Mouse (Mus musculus): Measurements from ENCODE around the gene Atxn1.

Gene Atxn1

GRCm38 (mm10) chr13:45628341-45628740 lies 336.5 kb downstream of the Atxn1 start:
- no peak for DNase-seq (ENCODE audit: low spot score)

- no peak for DNase-seq (ENCODE audit: low spot score)
These were observed 337.5 kb downstream of the Atxn1 start for GRCm38 (mm10) chr13:45627206-45627751.

- no peak for DNase-seq (ENCODE audit: low spot score)
These were observed 339.1 kb downstream of the Atxn1 start for GRCm38 (mm10) chr13:45625740-45626139.

- no peak for DNase-seq (ENCODE audit: low spot score)
These were observed 341.0 kb downstream of the Atxn1 start for GRCm38 (mm10) chr13:45623846-45624245.

DNA sequence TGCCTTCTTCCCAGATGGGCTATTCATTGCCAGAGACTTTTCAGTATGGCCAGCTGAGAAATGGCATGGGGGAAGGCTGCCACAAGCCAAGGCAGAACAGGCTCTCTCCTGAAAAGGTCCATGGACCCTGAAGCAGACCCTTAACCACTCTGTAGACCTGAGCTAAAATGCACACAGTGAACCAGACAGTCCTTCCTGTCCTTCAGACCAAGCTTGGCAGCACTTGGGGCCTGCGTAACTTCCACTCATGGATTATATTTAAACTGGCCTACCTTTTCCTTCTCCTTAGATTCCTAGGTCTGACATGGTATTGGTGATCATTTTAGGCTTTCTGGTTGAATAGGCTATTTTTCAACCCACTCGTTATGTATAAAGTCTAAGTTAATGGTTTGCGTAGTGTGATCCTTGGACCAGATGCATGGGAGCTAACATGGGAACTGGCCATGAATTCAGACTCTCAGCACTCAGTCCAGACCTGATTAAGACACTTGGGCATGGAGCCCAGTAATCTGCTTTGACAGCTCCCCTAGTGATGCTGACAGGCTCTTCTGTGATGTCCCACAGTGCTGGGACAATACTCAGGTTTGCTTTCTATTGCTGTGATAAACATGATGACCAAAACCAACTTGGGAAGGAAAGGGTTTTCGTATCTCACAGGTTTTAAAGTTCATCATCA lies 341.8 kb downstream of the Atxn1 start:
- no peak for DNase-seq (ENCODE audit: low spot score)

GRCm38 (mm10) chr13:45620687-45621086 lies 344.1 kb downstream of the Atxn1 start:
- no peak for DNase-seq (ENCODE audit: low spot score)

GRCm38 (mm10) chr13:45620281-45620680 lies 344.5 kb downstream of the Atxn1 start:
- DNase-seq (ENCODE audit: low spot score), result no peak

- DNase-seq (ENCODE audit: low spot score), result no peak
These were observed 346.8 kb downstream of the Atxn1 start for GRCm38 (mm10) chr13:45617988-45618387.

DNA sequence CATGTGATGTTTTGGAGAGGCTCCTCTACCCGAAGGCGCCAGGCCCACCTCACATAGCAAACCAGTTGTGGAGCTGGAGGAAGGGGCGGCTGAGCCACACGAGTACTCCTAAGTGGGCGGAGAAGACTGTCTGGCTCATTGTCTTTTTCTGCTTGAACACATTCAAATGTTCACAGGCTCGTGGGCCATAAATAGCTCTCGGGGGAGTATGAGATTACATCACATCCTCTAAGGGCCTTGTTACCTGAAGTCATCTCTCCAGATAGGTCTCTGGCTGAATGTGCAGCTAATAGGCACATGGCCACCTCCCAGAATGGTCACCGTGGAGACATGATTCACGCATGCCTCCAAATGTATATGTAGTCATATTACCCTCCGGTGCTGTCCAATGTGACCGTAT lies 350.0 kb downstream of the Atxn1 start:
- no peak for DNase-seq (ENCODE audit: low spot score)

- no peak for DNase-seq (ENCODE audit: low spot score)
These were observed 351.5 kb downstream of the Atxn1 start for GRCm38 (mm10) chr13:45613346-45613745.

DNA sequence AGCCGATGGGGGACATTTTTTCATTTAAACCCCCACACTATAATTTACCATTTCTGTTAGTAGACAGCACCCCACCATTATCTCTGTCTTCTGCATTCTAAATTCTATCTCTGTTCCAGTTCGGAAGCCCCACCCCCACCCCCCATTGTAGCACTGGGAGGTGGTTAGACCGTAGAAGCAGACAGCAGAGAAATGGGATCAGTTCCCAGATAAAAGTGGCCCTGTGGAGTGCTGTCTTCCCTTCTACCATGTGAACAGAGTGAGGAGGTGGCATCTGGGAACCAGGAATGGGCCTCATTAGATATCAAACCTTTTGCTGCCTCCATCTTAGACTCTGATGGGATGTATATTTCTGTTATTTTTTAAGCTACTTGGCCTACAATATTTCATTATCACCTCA lies 353.3 kb downstream of the Atxn1 start:
- no peak for DNase-seq (ENCODE audit: low spot score)

DNA sequence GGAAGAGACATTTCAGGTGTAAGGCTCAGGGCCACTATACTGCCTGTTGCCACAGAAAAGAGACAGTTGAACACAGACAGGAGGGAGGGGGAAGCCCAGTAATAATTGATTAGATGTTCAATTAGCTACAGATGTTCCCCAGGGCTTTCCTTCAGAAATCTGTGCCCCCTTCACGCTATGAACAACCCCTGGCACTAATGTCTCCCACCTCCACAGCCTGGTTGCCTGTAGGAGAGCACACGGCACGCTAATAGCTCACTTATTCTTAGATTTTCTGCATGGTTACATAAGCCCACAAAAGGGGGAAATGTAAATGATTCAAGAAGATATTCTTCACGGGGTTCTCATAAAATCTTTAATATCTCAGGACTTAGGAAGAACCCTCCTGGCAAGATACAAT lies 355.3 kb downstream of the Atxn1 start:
- no peak for DNase-seq (ENCODE audit: low spot score)

DNA sequence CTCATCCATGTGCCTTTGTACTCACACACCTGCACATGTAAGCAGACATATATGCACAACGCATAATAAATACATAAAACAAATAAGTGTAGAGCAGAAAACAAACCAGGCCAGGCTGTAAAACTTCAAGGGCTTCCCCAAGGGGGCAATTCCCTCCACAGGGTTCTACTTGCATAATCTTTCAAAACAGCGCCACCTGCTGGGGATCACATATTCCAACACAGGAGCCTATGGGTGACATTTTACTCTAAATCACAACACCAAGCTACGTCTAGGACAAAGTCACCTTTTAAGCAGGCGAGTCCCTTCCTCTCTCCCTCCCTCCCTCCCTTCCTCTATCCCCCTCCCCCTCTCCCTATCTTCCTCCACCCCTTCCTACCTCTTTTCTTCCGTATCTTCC lies 356.2 kb downstream of the Atxn1 start:
- DNase-seq (ENCODE audit: low spot score), result no peak

- no peak for DNase-seq (ENCODE audit: low spot score)
These were observed 356.9 kb downstream of the Atxn1 start for GRCm38 (mm10) chr13:45607946-45608345.

GRCm38 (mm10) chr13:45603636-45604035 lies 361.2 kb downstream of the Atxn1 start:
- DNase-seq (ENCODE audit: low spot score), result no peak

GRCm38 (mm10) chr13:45600443-45600842 lies 364.4 kb downstream of the Atxn1 start:
- DNase-seq (ENCODE audit: low spot score), result no peak

DNA sequence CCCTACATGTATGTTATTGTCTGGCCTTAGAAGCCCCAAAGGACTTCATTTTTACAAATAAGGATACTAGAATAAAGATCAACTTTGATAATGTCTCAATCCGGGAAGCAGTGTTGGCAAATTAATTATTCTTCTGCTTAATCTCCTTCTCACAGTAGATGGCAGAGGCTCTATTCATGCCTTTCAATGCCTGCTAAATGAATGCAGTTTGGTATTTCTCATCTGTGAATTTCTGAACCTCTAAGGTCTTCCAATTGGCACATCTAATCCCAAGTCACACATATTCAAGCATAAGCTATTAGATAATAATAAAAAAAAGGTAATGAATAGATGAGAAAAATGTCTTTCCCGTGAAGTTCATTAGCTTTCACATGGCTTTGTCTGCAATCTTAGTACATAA lies 365.0 kb downstream of the Atxn1 start:
- DNase-seq (ENCODE audit: low spot score), result no peak

- DNase-seq (ENCODE audit: low spot score), result no peak
These were observed 369.4 kb downstream of the Atxn1 start for GRCm38 (mm10) chr13:45595416-45595815.

DNA sequence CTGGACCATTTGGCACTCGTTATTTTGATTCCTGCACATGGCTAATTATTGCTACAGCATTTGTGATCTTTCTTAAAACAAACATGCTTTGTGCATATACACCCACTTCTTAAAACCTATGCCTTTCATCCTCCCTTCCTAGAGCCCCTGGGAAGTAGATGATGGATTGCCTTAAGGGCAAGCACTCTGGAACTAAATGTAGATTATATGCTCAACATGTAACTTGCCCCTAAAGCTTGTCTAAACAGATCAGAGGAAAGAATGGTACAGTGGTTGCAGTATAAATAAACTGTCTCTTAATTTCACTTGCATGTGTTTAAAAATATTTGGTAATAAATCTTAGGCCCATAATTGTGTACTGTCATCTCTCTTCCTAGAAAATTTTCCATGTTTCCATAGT lies 370.9 kb downstream of the Atxn1 start:
- DNase-seq (ENCODE audit: low spot score), result no peak

GRCm38 (mm10) chr13:45590898-45591297 lies 373.9 kb downstream of the Atxn1 start:
- DNase-seq (ENCODE audit: low spot score), result no peak

GRCm38 (mm10) chr13:45583061-45583460 lies 381.7 kb downstream of the Atxn1 start:
- no peak for DNase-seq (ENCODE audit: low spot score)

GRCm38 (mm10) chr13:45582294-45582693 lies 382.5 kb downstream of the Atxn1 start:
- no peak for DNase-seq (ENCODE audit: low spot score)

DNA sequence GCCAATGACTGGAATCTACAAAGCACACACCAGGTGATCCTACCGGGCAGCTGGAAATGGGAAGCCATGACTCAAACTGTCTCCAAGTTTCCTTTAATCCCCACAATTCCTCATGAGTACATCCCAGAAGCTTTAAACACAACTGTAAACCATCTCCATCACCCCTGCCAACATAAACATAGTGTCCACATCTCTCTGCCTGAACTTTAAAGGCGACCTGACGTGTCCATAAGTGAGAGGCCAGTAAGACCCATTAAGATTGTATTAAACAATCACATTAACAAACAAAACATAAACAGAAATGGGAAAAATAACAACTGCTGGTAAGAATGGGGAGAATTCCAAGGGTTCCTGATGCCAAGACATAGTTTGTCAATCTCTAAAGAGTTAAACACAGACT lies 385.1 kb downstream of the Atxn1 start:
- DNase-seq (ENCODE audit: low spot score), result no peak

DNA sequence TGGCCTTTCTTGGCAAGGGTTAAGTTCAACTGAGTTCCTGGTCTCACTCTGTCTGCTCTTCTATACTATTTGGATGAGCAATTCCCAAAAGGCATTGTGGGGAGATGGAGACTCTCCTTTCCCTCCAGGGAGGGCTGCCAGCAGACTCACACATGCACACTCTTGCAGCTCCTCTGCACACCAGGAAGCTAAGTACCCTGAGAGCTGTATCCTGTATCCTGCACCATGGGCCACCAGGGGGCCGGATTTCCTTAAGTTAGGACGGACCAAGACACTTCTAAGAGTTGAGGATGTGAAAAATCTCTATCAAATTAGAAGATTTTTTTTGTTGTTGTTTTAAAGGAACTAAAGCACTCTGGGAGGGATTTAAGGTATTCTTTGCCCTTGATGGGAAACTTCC lies 387.0 kb downstream of the Atxn1 start:
- peak; percentile 29 for DNase-seq (ENCODE audit: low spot score)
